Mouse (Mus musculus) midbrain, postnatal 0 days (tissue): ENCODE measurements at regions not wholly inside any gene's neighbourhood (a gene's known extent, or its start where the extent isn't known, plus 50 kb on each side); places are given as distances from the start of the nearest gene placed in this dataset.

Source experiments
- ATAC-seq: fragments of 200-750 bp; cut with Nextera tagmentation; 2 replicates; pipeline ENCODE4 v1.8.0; 2017; ENCODE audit warnings: moderate number of reproducible peaks, mild to moderate bottlenecking, moderate TSS enrichment, moderate library complexity; ENCODE audit not compliant: low FRiP score
- DNase-seq: peaks from one replicate; pipeline ENCODE4 v3.0.0-alpha.2; 2015; ENCODE audit warnings: low spot score
- H3K27ac ChIP-seq: fragments of 300-500 bp; sonication (generic); 2 replicates; pipeline ENCODE4 v1.5.1; 2014; ENCODE audit warnings: low read depth, mild to moderate bottlenecking, low read length, mixed read lengths
- H3K27me3 ChIP-seq: fragments of 300-500 bp; sonication (generic); 2 replicates; pipeline ENCODE4 v1.6.1; 2014; ENCODE audit warnings: low read length, control low read depth, mixed read lengths; ENCODE audit not compliant: insufficient read depth
- H3K36me3 ChIP-seq: fragments of 300-500 bp; sonication (generic); 2 replicates; pipeline ENCODE4 v1.6.1; 2014; ENCODE audit warnings: low read length, control low read depth, mixed read lengths; ENCODE audit not compliant: insufficient read depth
- H3K4me1 ChIP-seq: fragments of 300-500 bp; sonication (generic); 2 replicates; pipeline ENCODE4 v1.6.1; 2014; ENCODE audit warnings: mild to moderate bottlenecking, control low read depth, antibody characterized with exemption, low read length, mixed read lengths; ENCODE audit not compliant: insufficient read depth
- H3K4me2 ChIP-seq: fragments of 300-500 bp; sonication (generic); 2 replicates; pipeline ENCODE4 v1.6.1; 2014; ENCODE audit warnings: low read depth, mild to moderate bottlenecking, low read length, mixed read lengths; ENCODE audit not compliant: poor library complexity, severe bottlenecking
- H3K4me3 ChIP-seq: fragments of 300-500 bp; sonication (generic); 2 replicates; pipeline ENCODE4 v1.5.1; 2014; ENCODE audit warnings: low read depth, mild to moderate bottlenecking, low read length, moderate library complexity
- H3K9ac ChIP-seq: fragments of 300-500 bp; sonication (generic); replicated peaks from 2 replicates; pipeline ENCODE4 v1.6.1; 2014; ENCODE audit warnings: mild to moderate bottlenecking, low read length, moderate library complexity, mixed read lengths; ENCODE audit not compliant: poor library complexity, severe bottlenecking
- H3K9me3 ChIP-seq: fragments of 300-500 bp; sonication (generic); 2 replicates; pipeline ENCODE4 v1.6.1; 2016; ENCODE audit warnings: low read length, control low read depth
- CTCF ChIP-seq: IDR thresholded peaks from 2 replicates; pipeline ENCODE4 v1.5.1; 2016; ENCODE audit warnings: antibody characterized with exemption, mild to moderate bottlenecking
- WGBS: fragments of 180-500 bp; shearing (Covaris S2); extraction: QIAGEN DNeasy Blood & Tissue Kit; methylation state at CpG from one replicate; pipeline ENCODE4 v1.1.7; 2014; 5-methylcytosine and 5-hydroxymethylcytosine counted together

DNA sequence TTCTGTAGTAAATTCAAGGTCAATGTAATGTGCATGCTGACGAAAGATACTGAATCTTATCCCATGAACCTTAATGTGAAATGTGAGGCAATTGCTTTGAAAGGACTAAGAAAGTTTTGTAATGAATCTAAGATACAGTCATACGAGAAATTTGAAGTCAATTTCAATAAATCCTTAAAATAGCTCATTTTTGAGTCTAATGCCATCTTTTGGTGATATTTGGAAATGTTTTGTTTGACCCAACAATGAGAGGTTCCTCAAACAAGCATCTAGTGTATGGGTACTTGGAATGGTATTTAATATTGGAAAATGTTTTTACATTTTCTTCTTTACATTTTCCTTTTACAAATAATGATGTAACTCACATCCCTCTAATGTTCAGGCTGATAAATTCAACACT is 656.8 kb upstream of the Tpm3-rs7 start:
- Histone ChIP-seq H3K27ac (no peak overlapping the region), H3K36me3 (no peaks in the 10 kb centered on the region), H3K4me2 (no peak overlapping the region), H3K9ac (no peak overlapping the region), H3K4me1 (no peaks in the 10 kb centered on the region), H3K27me3 (no peaks in the 10 kb centered on the region), H3K4me3 (no peak overlapping the region), H3K9me3 (no peaks in the 10 kb centered on the region)
- DNase-seq (no peak), ATAC-seq (no peak)
- TF ChIP-seq CTCF, result no peak
- 78% methylated on average over 2 of the region's 2 CpGs for WGBS

DNA sequence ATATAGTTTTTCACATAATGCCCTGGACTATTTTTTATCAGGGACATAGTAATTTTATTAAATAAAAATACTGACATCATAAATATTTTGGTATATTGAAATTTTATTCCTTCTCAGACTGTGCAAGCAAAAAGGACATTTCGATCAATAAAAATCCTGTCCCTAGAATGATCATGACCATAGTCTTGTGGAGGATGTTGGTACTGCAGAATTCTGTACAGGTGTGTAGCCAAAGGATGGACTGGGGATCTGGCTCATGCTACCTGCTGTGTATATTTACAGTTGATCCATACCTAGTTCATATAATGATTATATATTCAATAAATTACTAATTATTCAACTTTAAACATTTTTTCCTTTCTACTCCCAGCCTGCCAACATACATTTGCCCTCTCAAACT is 654.6 kb upstream of the Tpm3-rs7 start:
- no peak for DNase-seq
- H3K9ac ChIP-seq, result no peak overlapping the region
- H3K27ac ChIP-seq, result no peak overlapping the region
- TF ChIP-seq CTCF, result no peak
- no peak overlapping the region for H3K4me3 ChIP-seq
- H3K9me3 ChIP-seq, result no peaks in the 10 kb centered on the region
- no peaks in the 10 kb centered on the region for H3K36me3 ChIP-seq
- H3K4me2 ChIP-seq, result no peak overlapping the region
- no peaks in the 10 kb centered on the region for H3K4me1 ChIP-seq
- no peaks in the 10 kb centered on the region for H3K27me3 ChIP-seq
- no peak for ATAC-seq
- WGBS, result 98% methylated on average over 1 of the region's 1 CpGs

DNA sequence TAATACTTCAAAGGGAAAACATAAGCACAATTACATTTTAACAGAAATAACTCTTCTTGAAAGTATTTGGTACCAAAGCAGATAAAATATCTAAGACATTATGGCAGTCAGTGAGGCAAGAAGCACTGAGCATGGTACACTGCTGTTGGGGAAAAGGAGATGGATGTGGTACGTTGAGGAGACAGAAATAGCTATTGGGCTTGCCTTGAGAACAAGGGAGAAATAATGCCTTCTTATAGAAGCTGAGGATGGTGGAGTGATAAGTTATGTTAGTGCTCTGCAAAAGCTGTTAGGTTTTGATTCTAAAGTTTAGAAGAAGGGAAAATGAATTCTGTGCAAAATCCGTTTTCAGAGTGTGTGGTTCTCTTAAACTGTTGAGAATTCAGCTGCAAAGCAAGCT is 633.7 kb upstream of the Tpm3-rs7 start:
- Histone ChIP-seq H3K4me2 (no peak overlapping the region), H3K27me3 (no peaks in the 10 kb centered on the region), H3K4me3 (no peak overlapping the region), H3K9ac (no peak overlapping the region), H3K27ac (no peak overlapping the region), H3K36me3 (no peaks in the 10 kb centered on the region), H3K4me1 (no peaks in the 10 kb centered on the region), H3K9me3 (no peaks in the 10 kb centered on the region)
- DNase-seq (no peak), ATAC-seq (no peak)
- WGBS, result 66% methylated on average over 2 of the region's 2 CpGs
- TF ChIP-seq CTCF, result no peak

DNA sequence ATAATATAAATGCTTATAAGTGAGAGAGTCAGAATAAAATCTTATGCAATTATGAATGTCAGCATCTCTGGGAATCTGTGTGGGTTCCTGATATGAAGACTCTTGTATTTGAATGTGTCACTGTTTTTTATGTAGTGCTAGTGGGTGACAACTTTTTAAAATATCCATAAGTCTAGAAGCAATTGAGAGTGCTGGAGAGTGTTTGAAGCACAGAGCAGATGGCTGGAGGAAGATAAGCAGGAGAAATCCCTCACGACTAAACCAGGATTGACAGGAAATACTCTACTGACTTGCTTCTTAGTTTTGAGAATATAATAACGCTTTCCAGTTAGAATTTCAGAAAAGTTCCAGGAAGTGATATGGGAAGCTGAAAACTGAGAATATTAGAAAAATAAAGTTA is 628.4 kb upstream of the Tpm3-rs7 start:
- no peak for TF ChIP-seq CTCF
- H3K9ac ChIP-seq, result no peak overlapping the region
- no peaks in the 10 kb centered on the region for H3K36me3 ChIP-seq
- DNase-seq (no peak), ATAC-seq (no peak)
- H3K27ac ChIP-seq, result no peak overlapping the region
- H3K4me2 ChIP-seq, result no peak overlapping the region
- no peaks in the 10 kb centered on the region for H3K4me1 ChIP-seq
- H3K27me3 ChIP-seq, result no peaks in the 10 kb centered on the region
- no peaks in the 10 kb centered on the region for H3K9me3 ChIP-seq
- 51% methylated on average over 2 of the region's 2 CpGs for WGBS
- no peak overlapping the region for H3K4me3 ChIP-seq

DNA sequence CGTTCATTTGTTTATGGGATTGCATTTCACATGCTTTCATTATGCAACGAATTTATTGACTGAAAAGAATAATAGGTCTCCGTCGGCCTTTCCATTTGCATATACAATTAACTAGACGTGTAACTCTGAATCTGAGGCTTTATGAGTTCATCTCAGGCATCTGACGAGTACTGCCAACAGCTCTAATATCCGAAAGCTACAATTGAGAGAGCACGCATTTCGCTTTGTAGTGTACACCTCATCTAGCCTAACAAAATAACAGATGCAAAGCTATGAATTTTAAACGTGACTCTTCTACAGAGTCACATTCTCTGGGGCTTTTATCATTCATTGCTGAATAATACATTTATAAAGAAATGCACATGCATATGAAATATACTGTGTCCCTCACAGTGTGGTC is 594.9 kb upstream of the Tpm3-rs7 start:
- H3K27ac ChIP-seq, result no peak overlapping the region
- DNase-seq, result no peak
- H3K9me3 ChIP-seq, result no peaks in the 10 kb centered on the region
- H3K27me3 ChIP-seq, result no peaks in the 10 kb centered on the region
- no peak for TF ChIP-seq CTCF
- H3K4me3 ChIP-seq, result no peak overlapping the region
- no peaks in the 10 kb centered on the region for H3K36me3 ChIP-seq
- no peak overlapping the region for H3K4me2 ChIP-seq
- H3K9ac ChIP-seq, result no peak overlapping the region
- no peaks in the 10 kb centered on the region for H3K4me1 ChIP-seq
- no peak for ATAC-seq
- WGBS, result 55% methylated on average over 10 of the region's 10 CpGs
